Mouse (Mus musculus): ENCODE measurements around the gene Aasdhppt. TPM values are rescaled to one million over a fixed set of nuclear protein-coding genes. Genes with fewer than 3 reads are reported as not detected.

The Aasdhppt gene
- polyA plus RNA-seq (2012; rRNA removed; ENCODE audit: low replicate concordance): 1.6 and 2.1 TPM in 2 replicates

DNA sequence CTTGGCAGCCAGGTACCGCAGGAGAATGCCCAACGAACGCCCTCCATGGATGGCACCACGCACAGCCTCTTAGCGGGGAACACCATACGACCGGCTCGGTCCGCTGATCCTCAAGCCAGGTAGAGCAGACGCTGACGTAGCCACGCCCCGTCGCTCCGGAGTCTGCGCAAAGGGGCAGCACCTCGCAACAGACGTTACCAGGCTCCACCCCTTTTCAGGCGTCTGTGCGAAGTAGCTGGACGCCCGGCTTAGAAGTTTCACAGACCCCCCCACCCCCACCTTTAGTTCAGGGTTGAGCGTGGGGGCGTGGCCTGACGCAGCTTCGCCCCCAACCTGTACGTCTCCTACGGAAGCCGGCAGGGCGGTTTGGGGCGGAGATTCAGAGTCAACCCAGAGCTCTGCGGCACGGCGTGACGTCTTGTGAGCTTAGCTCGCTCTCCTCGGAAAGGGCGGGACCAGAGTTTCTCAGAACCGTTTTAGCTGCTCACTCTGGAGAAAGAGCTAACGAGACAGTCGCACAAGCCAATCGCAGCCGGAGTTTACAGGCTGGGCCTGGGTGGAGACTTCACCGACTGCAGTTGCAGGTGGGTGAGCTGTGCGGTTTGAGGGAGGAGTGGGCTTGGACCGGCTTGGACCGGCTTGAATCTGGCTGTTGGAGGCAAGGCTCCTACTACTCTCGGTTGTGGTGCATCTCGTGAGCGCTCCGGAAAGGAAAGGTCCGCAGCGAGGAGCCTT, at the start of gene Aasdhppt, which contains the start of gene Kbtbd3:
Gene Aasdhppt (minus strand): TSS at position 121 of the 735 bp plus-strand sequence.
Gene Kbtbd3 (plus strand): TSS at position 483 of the 735 bp plus-strand sequence.

Other genes with a start within 250 kb of the Aasdhppt start
- gene Kbtbd3, start 362 bp upstream of the Aasdhppt start, polyA plus RNA-seq (2012; rRNA removed; ENCODE audit: low replicate concordance): 0.30 and 0.69 TPM in 2 replicates
- gene Msantd4, start 67.1 kb upstream of the Aasdhppt start, polyA plus RNA-seq (2012; rRNA removed; ENCODE audit: low replicate concordance): 1.1 and 4.8 TPM in 2 replicates